9 mouse cellular contexts compared by ENCODE assay signal in the genomic region with DNA sequence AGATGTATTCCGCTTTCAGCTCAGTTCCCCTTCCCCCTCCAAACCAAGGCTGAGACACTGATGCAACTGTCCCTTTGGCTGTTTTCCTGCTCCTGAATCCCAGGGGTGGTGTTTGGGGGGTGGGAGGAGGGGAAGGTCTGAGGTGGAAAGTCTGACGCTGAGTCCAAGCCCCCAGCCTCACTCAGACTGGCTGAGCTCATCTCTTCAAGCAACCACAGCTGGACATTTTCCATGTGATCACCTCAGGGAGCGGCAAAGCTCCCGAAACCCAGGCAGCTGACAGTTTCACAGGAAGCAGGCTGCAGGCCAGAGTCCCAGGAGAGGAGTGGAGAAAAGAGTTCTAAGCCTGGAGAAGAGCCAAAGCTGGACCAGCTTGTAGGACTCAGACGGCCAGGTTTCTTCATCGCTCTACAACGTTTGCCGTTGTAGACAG. TPM values are rescaled to one million over a fixed set of nuclear protein-coding genes. Genes with fewer than 3 reads are reported as not detected.
DNase-seq lines count a peak whose midpoint lies in the region; ATAC-seq lines count a peak whose summit lies in the region.
"Had no signal": no experiment of that assay in that cellular context is flagged by ENCODE, and none has a peak within 500 bp of the region (broad histone marks: within the 10 kb centered on the region; RNA-seq: fewer than 3 reads in every experiment).

No protein-coding gene starts in this region.

- no peak overlapping the region for H3K4me2 ChIP-seq in midbrain, embryonic 14.5 days (ENCODE audit: low read length)
- no peak overlapping the region for H3K4me2 ChIP-seq in midbrain, embryonic 11.5 days
- H3K4me2 ChIP-seq in heart, embryonic 13.5 days = peak overlapping the region; percentile 4; the same call in 1 of the 2 replicates
- no peak overlapping the region for H3K4me2 ChIP-seq in forebrain, embryonic 11.5 days (ENCODE audit: low read depth, low read length, severe bottlenecking)

- no peak for ATAC-seq in midbrain, embryonic 14.5 days (ENCODE audit: low FRiP score, low TSS enrichment)
- no peak for ATAC-seq in midbrain, embryonic 11.5 days (ENCODE audit: low FRiP score)
- 0 out of 2 replicates have a peak, but pooled peaks have one; percentile 12 for ATAC-seq in heart, embryonic 13.5 days (ENCODE audit: extremely low read depth, insufficient number of reproducible peaks, low FRiP score, low TSS enrichment)
- ATAC-seq in forebrain, embryonic 11.5 days (replicated peaks; ENCODE audit: low FRiP score) = no peak

- 72% methylated on average over 8 of the region's 8 CpGs for WGBS in midbrain, embryonic 14.5 days
- 74% methylated on average over 8 of the region's 8 CpGs for WGBS in midbrain, embryonic 11.5 days
- 40% methylated on average over 8 of the region's 8 CpGs for WGBS in heart, embryonic 13.5 days
- WGBS in forebrain, embryonic 11.5 days = 82% methylated on average over 8 of the region's 8 CpGs

- no peaks in the 10 kb centered on the region for H3K4me1 ChIP-seq in midbrain, embryonic 14.5 days (ENCODE audit: control insufficient read depth, insufficient read depth, low read length)
- no peaks in the 10 kb centered on the region for H3K4me1 ChIP-seq in midbrain, embryonic 11.5 days (ENCODE audit: control insufficient read depth, insufficient read depth, low read length)
- H3K4me1 ChIP-seq in heart, embryonic 13.5 days = peaks cover 47% of the 10 kb centered on the region
- H3K4me1 ChIP-seq in forebrain, embryonic 11.5 days (replicated peaks; ENCODE audit: control insufficient read depth, insufficient read depth, low read length) = no peaks in the 10 kb centered on the region

- no peaks in the 10 kb centered on the region for H3K27me3 ChIP-seq in midbrain, embryonic 14.5 days (ENCODE audit: control insufficient read depth, insufficient read depth, low read length)
- H3K27me3 ChIP-seq in midbrain, embryonic 11.5 days (ENCODE audit: control insufficient read depth, insufficient read depth, low read length) = no peaks in the 10 kb centered on the region
- no peaks in the 10 kb centered on the region for H3K27me3 ChIP-seq in heart, embryonic 13.5 days (replicated peaks)
- H3K27me3 ChIP-seq in forebrain, embryonic 11.5 days (ENCODE audit: control insufficient read depth, insufficient read depth, low read length) = no peaks in the 10 kb centered on the region

- H3K9ac ChIP-seq in midbrain, embryonic 14.5 days (replicated peaks; ENCODE audit: low read length) = no peak overlapping the region
- H3K9ac ChIP-seq in midbrain, embryonic 11.5 days (ENCODE audit: low read length) = no peak overlapping the region
- H3K9ac ChIP-seq in heart, embryonic 13.5 days = peak overlapping the region; percentile 41; the same call in 1 of the 2 replicates
- no peak overlapping the region for H3K9ac ChIP-seq in forebrain, embryonic 11.5 days (ENCODE audit: low read length)

- H3K9me3 ChIP-seq in midbrain, embryonic 14.5 days (ENCODE audit: control insufficient read depth, low read length) = no peaks in the 10 kb centered on the region
- H3K9me3 ChIP-seq in midbrain, embryonic 11.5 days (ENCODE audit: control insufficient read depth, low read length) = no peaks in the 10 kb centered on the region
- no peaks in the 10 kb centered on the region for H3K9me3 ChIP-seq in heart, embryonic 13.5 days
- no peaks in the 10 kb centered on the region for H3K9me3 ChIP-seq in forebrain, embryonic 11.5 days (ENCODE audit: control insufficient read depth, low read length)

- H3K27ac ChIP-seq in midbrain, embryonic 14.5 days (replicated peaks; ENCODE audit: low read depth, low read length) = no peak overlapping the region
- no peak overlapping the region for H3K27ac ChIP-seq in midbrain, embryonic 11.5 days (ENCODE audit: low read depth, low read length)
- peak overlapping the region; percentile 71 for H3K27ac ChIP-seq in heart, embryonic 13.5 days (replicated peaks)
- H3K27ac ChIP-seq in forebrain, embryonic 11.5 days (ENCODE audit: low read depth, low read length) = no peak overlapping the region

- no peak overlapping the region for H3K4me3 ChIP-seq in midbrain, embryonic 14.5 days (replicated peaks; ENCODE audit: low read depth, low read length)
- H3K4me3 ChIP-seq in midbrain, embryonic 11.5 days (ENCODE audit: low read depth, low read length) = no peak overlapping the region
- H3K4me3 ChIP-seq in heart, embryonic 13.5 days = no peak overlapping the region
- H3K4me3 ChIP-seq in forebrain, embryonic 11.5 days (ENCODE audit: low read depth, low read length) = no peak overlapping the region

- no peaks in the 10 kb centered on the region for H3K36me3 ChIP-seq in midbrain, embryonic 14.5 days (ENCODE audit: control insufficient read depth, insufficient read depth, low read length)
- H3K36me3 ChIP-seq in midbrain, embryonic 11.5 days (ENCODE audit: control insufficient read depth, insufficient read depth, low read length) = no peaks in the 10 kb centered on the region
- H3K36me3 ChIP-seq in heart, embryonic 13.5 days = no peaks in the 10 kb centered on the region
- no peaks in the 10 kb centered on the region for H3K36me3 ChIP-seq in forebrain, embryonic 11.5 days (ENCODE audit: control insufficient read depth, insufficient read depth, low read length)

- intact Hi-C loops in left cerebral cortex, postnatal 25 days (cut with DNase I) = no loop called here

- DNase-seq in midbrain, embryonic 14.5 days = peak; percentile 36
- DNase-seq in midbrain, embryonic 11.5 days (ENCODE audit: low spot score, missing footprints) = no peak
- peak; percentile 57 for DNase-seq in kidney, postnatal 14 days
- no peak for DNase-seq in forebrain, embryonic 11.5 days (ENCODE audit: low spot score)
- DNase-seq in left cerebral cortex, postnatal 25 days (ENCODE audit: low spot score in 2 of 2) = no peak
- DNase-seq in urinary bladder, adult 2 months (ENCODE audit: low spot score) = no peak
- DNase-seq: liver had no signal

RNA-seq across cellular contexts. Expression of gene Itga5, which starts 10.3 kb away (rescaled TPM):
- polyA plus RNA-seq in midbrain, embryonic 14.5 days (2014; fragmentation: Nextera tagmentation; extraction: Ambion mirVana) = 3.5 and 6.4 TPM in 2 replicates
- polyA plus RNA-seq in midbrain, embryonic 11.5 days (2014; fragmentation: Nextera tagmentation; extraction: Ambion mirVana) = 15.9 and 18.1 TPM in 2 replicates
- 76.4 and 78.0 TPM in 2 replicates for polyA plus RNA-seq in heart, embryonic 13.5 days (2015; fragmentation: Nextera tagmentation; extraction: Ambion mirVana)
- 22.0 and 22.4 TPM in 2 replicates for polyA plus RNA-seq in forebrain, embryonic 11.5 days (2014; fragmentation: Nextera tagmentation; extraction: Ambion mirVana)
- total RNA-seq in left cerebral cortex, postnatal 25 days (2021) = 1 to 10 TPM; 2.3 to 5.4 TPM
- 138 and 146 TPM in 2 replicates for polyA plus RNA-seq in urinary bladder, adult 2 months (2012; rRNA removed)

RNA-seq across cellular contexts. Expression of gene Zfp385a, which starts 37.0 kb away (rescaled TPM):
- 18.3 and 20.9 TPM in 2 replicates for polyA plus RNA-seq in midbrain, embryonic 14.5 days (2014; fragmentation: Nextera tagmentation; extraction: Ambion mirVana)
- polyA plus RNA-seq in midbrain, embryonic 11.5 days (2014; fragmentation: Nextera tagmentation; extraction: Ambion mirVana) = 19.4 and 24.3 TPM in 2 replicates
- polyA plus RNA-seq in heart, embryonic 13.5 days (2015; fragmentation: Nextera tagmentation; extraction: Ambion mirVana) = 8.3 and 8.9 TPM in 2 replicates
- 27.4 and 27.8 TPM in 2 replicates for polyA plus RNA-seq in forebrain, embryonic 11.5 days (2014; fragmentation: Nextera tagmentation; extraction: Ambion mirVana)
- total RNA-seq in left cerebral cortex, postnatal 25 days (2021) = 10 to 100 TPM; 62.4 to 64.8 TPM
- polyA plus RNA-seq in urinary bladder, adult 2 months (2012; rRNA removed) = 9.9 and 15.6 TPM in 2 replicates

RNA-seq across cellular contexts. Expression of gene Gtsf1, which starts 53.4 kb away (rescaled TPM):
- 0.33 TPM in 1 of 2 replicates, not detected in the other for polyA plus RNA-seq in midbrain, embryonic 14.5 days (2014; fragmentation: Nextera tagmentation; extraction: Ambion mirVana)
- polyA plus RNA-seq in midbrain, embryonic 11.5 days (2014; fragmentation: Nextera tagmentation; extraction: Ambion mirVana) = not detected in 2 replicates
- 41.5 and 52.4 TPM in 2 replicates for polyA plus RNA-seq in heart, embryonic 13.5 days (2015; fragmentation: Nextera tagmentation; extraction: Ambion mirVana)
- polyA plus RNA-seq in forebrain, embryonic 11.5 days (2014; fragmentation: Nextera tagmentation; extraction: Ambion mirVana) = not detected in 2 replicates
- under 1 TPM in 1 of 2 experiments, not detected in 1; 0.73 TPM for total RNA-seq in left cerebral cortex, postnatal 25 days (2021)
- polyA plus RNA-seq in urinary bladder, adult 2 months (2012; rRNA removed) = 0.08 TPM in 1 of 2 replicates, not detected in the other
- polyA plus RNA-seq: neural tube, embryonic 11.5 days had no signal

Comparison
In these comparisons a context has a peak if more than half of its experiments do, and no peak if none do; other contexts are left out.
1. DNase-seq: peak in midbrain, embryonic 14.5 days (single experiment) and kidney, postnatal 14 days (single experiment); none in midbrain, embryonic 11.5 days (single experiment), forebrain, embryonic 11.5 days (single experiment), left cerebral cortex, postnatal 25 days (0 of 2) and urinary bladder, adult 2 months (single experiment).
2. RNA of gene Gtsf1, which starts 53.4 kb away (polyA plus RNA-seq): 41.5 to 52.4 TPM in heart, embryonic 13.5 days; 0.33 TPM in midbrain, embryonic 14.5 days, 0.08 TPM in urinary bladder, adult 2 months, not detected in midbrain, embryonic 11.5 days and not detected in forebrain, embryonic 11.5 days; every median in the first group is over 10 times any median in the second.